Mouse (Mus musculus): ENCODE measurements around the gene Cntnap2. TPM values are rescaled to one million over a fixed set of nuclear protein-coding genes. Genes with fewer than 3 reads are reported as not detected.

Gene Cntnap2
- polyA plus RNA-seq, 1 experiment from 2014 or later, result 19.5 TPM

- no peaks in the 10 kb centered on the region for H3K9me3 ChIP-seq (ENCODE audit: control insufficient read depth, low read length)
- H3K4me3 ChIP-seq (ENCODE audit: low read depth, low read length), result no peak overlapping the region
- H3K9ac ChIP-seq (ENCODE audit: low read depth, low read length), result no peak overlapping the region
- H3K4me2 ChIP-seq (replicated peaks; ENCODE audit: low read depth, low read length), result no peak overlapping the region
- no peak overlapping the region for H3K27ac ChIP-seq (ENCODE audit: low read depth, low read length)
- DNase-seq (ENCODE audit: low spot score), result peak; percentile 5
- H3K36me3 ChIP-seq (ENCODE audit: control insufficient read depth, insufficient read depth, low read length), result no peaks in the 10 kb centered on the region
- no peaks in the 10 kb centered on the region for H3K27me3 ChIP-seq (ENCODE audit: control insufficient read depth, insufficient read depth, low read length)
- ATAC-seq (ENCODE audit: low FRiP score), result 0 out of 2 replicates have a peak, but pooled peaks have one; percentile 25
- H3K4me1 ChIP-seq (replicated peaks; ENCODE audit: control insufficient read depth, insufficient read depth, low read length), result no peaks in the 10 kb centered on the region
- 52% methylated on average over 7 of the region's 7 CpGs for WGBS
These were observed 322.0 kb downstream of the Cntnap2 start for GRCm38 (mm10) chr6:45381126-45381525.

- 46% methylated on average over 1 of the region's 1 CpGs for WGBS
- Histone ChIP-seq H3K4me3 (ENCODE audit: low read depth, low read length) (no peak overlapping the region), H3K36me3 (ENCODE audit: control insufficient read depth, insufficient read depth, low read length) (no peaks in the 10 kb centered on the region), H3K27ac (ENCODE audit: low read depth, low read length) (no peak overlapping the region), H3K4me1 (replicated peaks; ENCODE audit: control insufficient read depth, insufficient read depth, low read length) (no peaks in the 10 kb centered on the region), H3K4me2 (replicated peaks; ENCODE audit: low read depth, low read length) (no peak overlapping the region), H3K9me3 (ENCODE audit: control insufficient read depth, low read length) (no peaks in the 10 kb centered on the region), H3K27me3 (ENCODE audit: control insufficient read depth, insufficient read depth, low read length) (no peaks in the 10 kb centered on the region), H3K9ac (ENCODE audit: low read depth, low read length) (no peak overlapping the region)
- no peak for ATAC-seq (ENCODE audit: low FRiP score)
- no peak for DNase-seq (ENCODE audit: low spot score)
These were observed 329.9 kb downstream of the Cntnap2 start for GRCm38 (mm10) chr6:45389034-45389433.

- DNase-seq (ENCODE audit: low spot score) (no peak), ATAC-seq (ENCODE audit: low FRiP score) (no peak)
- Histone ChIP-seq H3K27ac (ENCODE audit: low read depth, low read length) (no peak overlapping the region), H3K9me3 (ENCODE audit: control insufficient read depth, low read length) (no peaks in the 10 kb centered on the region), H3K9ac (ENCODE audit: low read depth, low read length) (no peak overlapping the region), H3K4me2 (replicated peaks; ENCODE audit: low read depth, low read length) (no peak overlapping the region), H3K27me3 (ENCODE audit: control insufficient read depth, insufficient read depth, low read length) (no peaks in the 10 kb centered on the region), H3K36me3 (ENCODE audit: control insufficient read depth, insufficient read depth, low read length) (no peaks in the 10 kb centered on the region), H3K4me1 (replicated peaks; ENCODE audit: control insufficient read depth, insufficient read depth, low read length) (no peaks in the 10 kb centered on the region), H3K4me3 (ENCODE audit: low read depth, low read length) (no peak overlapping the region)
- 84% methylated on average over 2 of the region's 2 CpGs for WGBS
These were observed 354.5 kb downstream of the Cntnap2 start for GRCm38 (mm10) chr6:45413629-45414028.

- no peak overlapping the region for H3K9ac ChIP-seq (ENCODE audit: low read depth, low read length)
- ATAC-seq (ENCODE audit: low FRiP score) (no peak), DNase-seq (ENCODE audit: low spot score) (no peak)
- no peaks in the 10 kb centered on the region for H3K36me3 ChIP-seq (ENCODE audit: control insufficient read depth, insufficient read depth, low read length)
- H3K27me3 ChIP-seq (ENCODE audit: control insufficient read depth, insufficient read depth, low read length), result no peaks in the 10 kb centered on the region
- 76% methylated on average over 1 of the region's 1 CpGs for WGBS
- no peaks in the 10 kb centered on the region for H3K9me3 ChIP-seq (ENCODE audit: control insufficient read depth, low read length)
- no peak overlapping the region for H3K4me3 ChIP-seq (ENCODE audit: low read depth, low read length)
- H3K4me2 ChIP-seq (replicated peaks; ENCODE audit: low read depth, low read length), result no peak overlapping the region
- H3K4me1 ChIP-seq (replicated peaks; ENCODE audit: control insufficient read depth, insufficient read depth, low read length), result no peaks in the 10 kb centered on the region
- H3K27ac ChIP-seq (ENCODE audit: low read depth, low read length), result no peak overlapping the region
These were observed 396.3 kb downstream of the Cntnap2 start for GRCm38 (mm10) chr6:45455424-45455823.

- Histone ChIP-seq H3K4me3 (ENCODE audit: low read depth, low read length) (no peak overlapping the region), H3K36me3 (ENCODE audit: control insufficient read depth, insufficient read depth, low read length) (no peaks in the 10 kb centered on the region), H3K9me3 (ENCODE audit: control insufficient read depth, low read length) (no peaks in the 10 kb centered on the region), H3K27me3 (ENCODE audit: control insufficient read depth, insufficient read depth, low read length) (no peaks in the 10 kb centered on the region), H3K9ac (ENCODE audit: low read depth, low read length) (no peak overlapping the region), H3K4me1 (replicated peaks; ENCODE audit: control insufficient read depth, insufficient read depth, low read length) (no peaks in the 10 kb centered on the region), H3K4me2 (replicated peaks; ENCODE audit: low read depth, low read length) (no peak overlapping the region), H3K27ac (ENCODE audit: low read depth, low read length) (no peak overlapping the region)
- DNase-seq (ENCODE audit: low spot score) (no peak), ATAC-seq (ENCODE audit: low FRiP score) (no peak)
- 83% methylated on average over 3 of the region's 3 CpGs for WGBS
These were observed 459.1 kb downstream of the Cntnap2 start for GRCm38 (mm10) chr6:45518221-45518620.

GRCm38 (mm10) chr6:45536999-45537398 lies 477.8 kb downstream of the Cntnap2 start:
- no peak overlapping the region for H3K9ac ChIP-seq (ENCODE audit: low read depth, low read length)
- WGBS, result 68% methylated on average over 2 of the region's 2 CpGs
- H3K36me3 ChIP-seq (ENCODE audit: control insufficient read depth, insufficient read depth, low read length), result no peaks in the 10 kb centered on the region
- no peaks in the 10 kb centered on the region for H3K4me1 ChIP-seq (replicated peaks; ENCODE audit: control insufficient read depth, insufficient read depth, low read length)
- ATAC-seq (ENCODE audit: low FRiP score) (no peak), DNase-seq (ENCODE audit: low spot score) (no peak)
- no peak overlapping the region for H3K4me3 ChIP-seq (ENCODE audit: low read depth, low read length)
- no peak overlapping the region for H3K4me2 ChIP-seq (replicated peaks; ENCODE audit: low read depth, low read length)
- H3K27me3 ChIP-seq (ENCODE audit: control insufficient read depth, insufficient read depth, low read length), result no peaks in the 10 kb centered on the region
- no peaks in the 10 kb centered on the region for H3K9me3 ChIP-seq (ENCODE audit: control insufficient read depth, low read length)
- no peak overlapping the region for H3K27ac ChIP-seq (ENCODE audit: low read depth, low read length)

GRCm38 (mm10) chr6:45544319-45544875 lies 485.2 kb downstream of the Cntnap2 start:
- no peak overlapping the region for H3K4me2 ChIP-seq (replicated peaks; ENCODE audit: low read depth, low read length)
- no peaks in the 10 kb centered on the region for H3K9me3 ChIP-seq (ENCODE audit: control insufficient read depth, low read length)
- H3K36me3 ChIP-seq (ENCODE audit: control insufficient read depth, insufficient read depth, low read length), result no peaks in the 10 kb centered on the region
- ATAC-seq (ENCODE audit: low FRiP score) (peak; percentile 86), DNase-seq (ENCODE audit: low spot score) (peak; percentile 18)
- H3K27ac ChIP-seq (ENCODE audit: low read depth, low read length), result no peak overlapping the region
- 46% methylated on average over 7 of the region's 7 CpGs for WGBS
- H3K9ac ChIP-seq (ENCODE audit: low read depth, low read length), result no peak overlapping the region
- no peaks in the 10 kb centered on the region for H3K27me3 ChIP-seq (ENCODE audit: control insufficient read depth, insufficient read depth, low read length)
- no peak overlapping the region for H3K4me3 ChIP-seq (ENCODE audit: low read depth, low read length)
- H3K4me1 ChIP-seq (replicated peaks; ENCODE audit: control insufficient read depth, insufficient read depth, low read length), result no peaks in the 10 kb centered on the region

GRCm38 (mm10) chr6:45559724-45560123 lies 500.6 kb downstream of the Cntnap2 start:
- no peaks in the 10 kb centered on the region for H3K4me1 ChIP-seq (replicated peaks; ENCODE audit: control insufficient read depth, insufficient read depth, low read length)
- H3K4me3 ChIP-seq (ENCODE audit: low read depth, low read length), result no peak overlapping the region
- H3K9me3 ChIP-seq (ENCODE audit: control insufficient read depth, low read length), result no peaks in the 10 kb centered on the region
- ATAC-seq (ENCODE audit: low FRiP score), result no peak
- no peaks in the 10 kb centered on the region for H3K27me3 ChIP-seq (ENCODE audit: control insufficient read depth, insufficient read depth, low read length)
- 92% methylated on average over 1 of the region's 1 CpGs for WGBS
- no peak overlapping the region for H3K4me2 ChIP-seq (replicated peaks; ENCODE audit: low read depth, low read length)
- H3K27ac ChIP-seq (ENCODE audit: low read depth, low read length), result no peak overlapping the region
- H3K36me3 ChIP-seq (ENCODE audit: control insufficient read depth, insufficient read depth, low read length), result no peaks in the 10 kb centered on the region
- no peak for DNase-seq (ENCODE audit: low spot score)
- no peak overlapping the region for H3K9ac ChIP-seq (ENCODE audit: low read depth, low read length)

GRCm38 (mm10) chr6:45584467-45585094 lies 525.4 kb downstream of the Cntnap2 start:
- H3K27me3 ChIP-seq (ENCODE audit: control insufficient read depth, insufficient read depth, low read length), result no peaks in the 10 kb centered on the region
- H3K4me1 ChIP-seq (replicated peaks; ENCODE audit: control insufficient read depth, insufficient read depth, low read length), result no peaks in the 10 kb centered on the region
- DNase-seq (ENCODE audit: low spot score) (no peak), ATAC-seq (ENCODE audit: low FRiP score) (no peak)
- H3K36me3 ChIP-seq (ENCODE audit: control insufficient read depth, insufficient read depth, low read length), result no peaks in the 10 kb centered on the region
- no peak overlapping the region for H3K27ac ChIP-seq (ENCODE audit: low read depth, low read length)
- 82% methylated on average over 6 of the region's 6 CpGs for WGBS
- no peak overlapping the region for H3K9ac ChIP-seq (ENCODE audit: low read depth, low read length)
- no peaks in the 10 kb centered on the region for H3K9me3 ChIP-seq (ENCODE audit: control insufficient read depth, low read length)
- H3K4me3 ChIP-seq (ENCODE audit: low read depth, low read length), result no peak overlapping the region
- no peak overlapping the region for H3K4me2 ChIP-seq (replicated peaks; ENCODE audit: low read depth, low read length)

Measured in hindbrain, embryonic 11.5 days (tissue).